17 mouse cellular contexts compared by ENCODE assay signal in the genomic region with DNA sequence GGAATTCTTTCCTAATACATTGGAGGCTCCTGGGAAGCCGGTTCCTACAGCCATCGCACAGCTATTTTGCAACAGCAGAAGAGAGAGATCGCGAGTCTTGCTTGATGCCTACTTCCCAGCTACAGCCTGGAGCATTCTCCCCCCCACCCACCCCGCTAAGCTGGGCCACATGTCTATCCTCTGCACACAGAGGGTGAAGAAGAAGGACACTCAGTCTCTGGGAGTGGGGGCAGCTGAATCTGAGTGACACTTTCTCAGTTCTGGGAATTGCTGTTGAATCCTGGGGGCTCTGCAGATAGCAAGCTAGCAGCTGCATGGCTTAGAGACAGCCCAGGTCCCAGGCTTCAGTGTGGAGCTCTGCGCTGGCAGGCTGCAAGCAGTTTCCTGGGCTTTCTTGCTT. TPM values are rescaled to one million over a fixed set of nuclear protein-coding genes. Genes with fewer than 3 reads are reported as not detected.
DNase-seq lines count a peak whose midpoint lies in the region; ATAC-seq and TF ChIP-seq lines count a peak whose summit lies in the region.
"Had no signal": no experiment of that assay in that cellular context is flagged by ENCODE, and none has a peak within 500 bp of the region (broad histone marks: within the 10 kb centered on the region; RNA-seq: fewer than 3 reads in every experiment).

No protein-coding gene starts in this region.

- no peak overlapping the region for H3K9ac ChIP-seq in forebrain, embryonic 13.5 days
- H3K9ac ChIP-seq in forebrain, embryonic 16.5 days (replicated peaks; ENCODE audit: low read depth, low read length): no peak overlapping the region
- no peak overlapping the region for H3K9ac ChIP-seq in limb, embryonic 13.5 days
- H3K9ac ChIP-seq: liver, embryonic 15.5 days; midbrain, embryonic 15.5 days had no signal

- ATAC-seq in forebrain, embryonic 13.5 days: no peak
- ATAC-seq in forebrain, embryonic 16.5 days: no peak
- peak; percentile 35; the same call in 1 of the 2 replicates for ATAC-seq in limb, embryonic 13.5 days (ENCODE audit: low FRiP score, low read depth)
- ATAC-seq: midbrain, embryonic 15.5 days had no signal

- H3K27ac ChIP-seq in forebrain, embryonic 13.5 days: peak overlapping the region; percentile 31; the same call in 1 of the 2 replicates
- H3K27ac ChIP-seq in forebrain, embryonic 16.5 days (ENCODE audit: low read length): no peak overlapping the region
- no peak overlapping the region for H3K27ac ChIP-seq in limb, embryonic 13.5 days
- no peak overlapping the region for H3K27ac ChIP-seq in thymus, adult 2 months (ENCODE audit: control insufficient read depth, insufficient read depth, low read length)
- H3K27ac ChIP-seq: liver, embryonic 15.5 days; macrophage; midbrain, embryonic 15.5 days had no signal

- H3K4me3 ChIP-seq in forebrain, embryonic 13.5 days: no peak overlapping the region
- no peak overlapping the region for H3K4me3 ChIP-seq in forebrain, embryonic 16.5 days (replicated peaks; ENCODE audit: low read length)
- H3K4me3 ChIP-seq in limb, embryonic 13.5 days: no peak overlapping the region
- H3K4me3 ChIP-seq in thymus, adult 2 months (ENCODE audit: control insufficient read depth, insufficient read depth, low read length): no peak overlapping the region
- H3K4me3 ChIP-seq: liver, embryonic 15.5 days; midbrain, embryonic 15.5 days had no signal

- TF ChIP-seq CTCF in thymus, adult 2 months (IDR thresholded peaks at IDR 0.05; ENCODE audit: borderline replicate concordance, control insufficient read depth, extremely low read depth, insufficient read depth, low read length, poor library complexity): no peak

- no peak for TF ChIP-seq POLR2A in thymus, adult 2 months (IDR thresholded peaks at IDR 0.05; ENCODE audit: control insufficient read depth, extremely low read depth, insufficient read depth, low read length, poor library complexity)

- peak; percentile 16 to 20 for DNase-seq in left cerebral cortex, postnatal 25 days (ENCODE audit: low spot score in 2 of 2)
- no peak for DNase-seq in left cerebral cortex, postnatal 14 days (ENCODE audit: low spot score in 2 of 2)
- peak; percentile 56 for DNase-seq in adipocyte (ENCODE audit: low spot score)
- no peak for DNase-seq in adrenal gland, adult (ENCODE audit: inconsistent age in 2 of 2, low spot score in 1 of 2)
- no peak for DNase-seq in thymus, adult 2 months
- DNase-seq: cerebellum, adult 9-10 months; gastrocnemius, postnatal 10 days; heart, postnatal 14 days; kidney, adult 2 months; kidney, postnatal 4 days; thymus, adult 18-20 months had no signal

- WGBS in forebrain, embryonic 13.5 days: 72% methylated on average over 6 of the region's 6 CpGs
- WGBS in forebrain, embryonic 16.5 days: 74% methylated on average over 6 of the region's 6 CpGs
- 66% methylated on average over 6 of the region's 6 CpGs for WGBS in limb, embryonic 13.5 days
- whole genome bisulfite sequencing in thymus, adult 2 months: 94% methylated on average over 6 of the region's 6 CpGs

- H3K9me3 ChIP-seq in forebrain, embryonic 13.5 days (replicated peaks): no peaks in the 10 kb centered on the region
- no peaks in the 10 kb centered on the region for H3K9me3 ChIP-seq in forebrain, embryonic 16.5 days (ENCODE audit: control insufficient read depth, low read length)
- no peaks in the 10 kb centered on the region for H3K9me3 ChIP-seq in limb, embryonic 13.5 days
- H3K9me3 ChIP-seq: liver, embryonic 15.5 days; midbrain, embryonic 15.5 days had no signal

- no peak overlapping the region for H3K4me2 ChIP-seq in forebrain, embryonic 13.5 days
- H3K4me2 ChIP-seq in forebrain, embryonic 16.5 days (ENCODE audit: low read length): no peak overlapping the region
- H3K4me2 ChIP-seq in limb, embryonic 13.5 days (replicated peaks): no peak overlapping the region
- H3K4me2 ChIP-seq: liver, embryonic 15.5 days; midbrain, embryonic 15.5 days had no signal

- H3K36me3 ChIP-seq in forebrain, embryonic 13.5 days (ENCODE audit: poor library complexity, severe bottlenecking): no peaks in the 10 kb centered on the region
- no peaks in the 10 kb centered on the region for H3K36me3 ChIP-seq in forebrain, embryonic 16.5 days (ENCODE audit: control insufficient read depth, insufficient read depth)
- no peaks in the 10 kb centered on the region for H3K36me3 ChIP-seq in limb, embryonic 13.5 days
- no peaks in the 10 kb centered on the region for H3K36me3 ChIP-seq in thymus, adult 2 months (ENCODE audit: control insufficient read depth, insufficient read depth, low read length)
- H3K36me3 ChIP-seq: liver, embryonic 15.5 days; midbrain, embryonic 15.5 days had no signal

- H3K4me1 ChIP-seq in forebrain, embryonic 13.5 days: peaks cover 65% of the 10 kb centered on the region
- H3K4me1 ChIP-seq in forebrain, embryonic 16.5 days (replicated peaks; ENCODE audit: control insufficient read depth, insufficient read depth, low read length): peaks cover 45% of the 10 kb centered on the region
- H3K4me1 ChIP-seq in limb, embryonic 13.5 days: peaks cover 44% of the 10 kb centered on the region
- H3K4me1 ChIP-seq in thymus, adult 2 months (replicated peaks; ENCODE audit: control insufficient read depth, insufficient read depth, low read length): no peaks in the 10 kb centered on the region

- intact Hi-C loops in left cerebral cortex, postnatal 25 days (cut with DNase I): no loop called here
- intact Hi-C loops in left cerebral cortex, postnatal 14 days (cut with DNase I): no loop called here

- 0 out of 2 replicates have a peak, but pooled peaks cover 2% of the 10 kb centered on the region for H3K27me3 ChIP-seq in forebrain, embryonic 13.5 days
- H3K27me3 ChIP-seq in forebrain, embryonic 16.5 days (replicated peaks; ENCODE audit: control insufficient read depth, insufficient read depth, low read length): no peaks in the 10 kb centered on the region
- no peaks in the 10 kb centered on the region for H3K27me3 ChIP-seq in limb, embryonic 13.5 days
- H3K27me3 ChIP-seq in thymus, adult 2 months (ENCODE audit: control insufficient read depth, insufficient read depth, low read length): no peaks in the 10 kb centered on the region
- H3K27me3 ChIP-seq: liver, embryonic 15.5 days; midbrain, embryonic 15.5 days had no signal

RNA-seq across cellular contexts. Expression of gene Pdcd4, which starts 34.1 kb away (rescaled TPM):
- polyA plus RNA-seq in forebrain, embryonic 13.5 days (2015; fragmentation: Nextera tagmentation; extraction: Ambion mirVana): 110 and 115 TPM in 2 replicates
- polyA plus RNA-seq in forebrain, embryonic 16.5 days (2015; fragmentation: Nextera tagmentation; extraction: Ambion mirVana): 76.7 and 90.8 TPM in 2 replicates
- total RNA-seq in left cerebral cortex, postnatal 25 days (2021): 100 to 1,000 TPM in 1 of 2 experiments, 10 to 100 TPM in 1; 97.3 to 105 TPM
- 100 to 1,000 TPM; 102 to 105 TPM for total RNA-seq in left cerebral cortex, postnatal 14 days (2021)
- 119 and 120 TPM in 2 replicates for polyA plus RNA-seq in limb, embryonic 13.5 days (2015; fragmentation: Nextera tagmentation; extraction: Ambion mirVana)
- polyA plus RNA-seq in thymus, adult 2 months (2012; rRNA removed): 18.2 and 19.6 TPM in 2 replicates

Comparison
In these comparisons a context has a peak if more than half of its experiments do, and no peak if none do; other contexts are left out.
1. DNase-seq: peak in left cerebral cortex, postnatal 25 days (2 of 2) and adipocyte (single experiment); none in left cerebral cortex, postnatal 14 days (0 of 2), adrenal gland, adult (0 of 2) and thymus, adult 2 months (single experiment).